Mouse (Mus musculus) megakaryocyte, embryonic 14.5 days (primary cell): ENCODE measurements around the gene Ttc39b.

ENCODE experiments used
- FLI1 ChIP-seq: IDR thresholded peaks from 2 replicates; pipeline ENCODE4 v1.6.1; 2012; ENCODE audit warnings: low read length, inconsistent platforms, mixed read lengths
- GATA1 ChIP-seq: IDR thresholded peaks from 3 replicates; pipeline ENCODE4 v1.6.1; 2012; ENCODE audit warnings: mixed read lengths, low read length, inconsistent platforms, borderline replicate concordance

DNA sequence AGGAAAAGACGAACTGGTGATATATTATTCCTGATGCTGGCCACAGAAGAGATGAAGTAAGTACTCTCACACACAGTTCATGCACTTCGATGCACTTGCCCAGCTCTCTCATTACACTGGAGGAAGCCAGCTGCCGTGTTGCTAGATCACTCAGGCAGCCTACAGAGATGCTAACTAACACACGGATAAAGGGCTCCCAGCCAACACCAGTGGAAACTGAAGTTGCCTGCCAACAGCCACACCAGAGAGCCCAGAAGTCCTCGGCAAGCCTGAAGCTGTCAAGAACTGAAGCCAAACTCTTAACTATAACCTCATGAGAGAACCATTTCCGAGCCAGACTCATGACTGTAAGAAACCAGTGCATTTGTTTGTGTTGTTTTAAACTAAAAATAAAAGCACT lies 26.7 kb upstream of the Ttc39b start:
- TF ChIP-seq GATA1 (no peak), FLI1 (no peak)
